Mouse (Mus musculus) megakaryocyte, adult 5-6 weeks (primary cell): ENCODE measurements around the gene Mef2d. TPM values are rescaled to one million over a fixed set of nuclear protein-coding genes. Genes with fewer than 3 reads are reported as not detected.

Experiments
- total RNA-seq, 2 experiments: library from RNA; stranded (forward) in 1 of 2; stranded (reverse) in 1 of 2; fragments of 153-499, 151-499 nt in 1 of 2; fragments of 221-1000, 200-1000 nt in 1 of 2; gene quantifications; 2 replicates each; pipeline versions ENCODE4 v1.2.3 to v1.2.4; 2015 to 2017

The Mef2d gene
- total RNA-seq, 2 experiments from 2014 or later, result 29.2 to 73.3 TPM

Other genes starting within 250 kb of the Mef2d start
- gene Hdgf, start 236.1 kb upstream of the Mef2d start, total RNA-seq (2015), result 131 and 154 TPM in 2 replicates
- 217 and 229 TPM in 2 replicates for gene Hdgf, start 236.1 kb upstream of the Mef2d start, total RNA-seq (2017)
- gene Mrpl24, start 222.9 kb upstream of the Mef2d start, total RNA-seq (2015), result 134 and 135 TPM in 2 replicates
- 99.8 and 106 TPM in 2 replicates for gene Mrpl24, start 222.9 kb upstream of the Mef2d start, total RNA-seq (2017)
- 27.5 and 28.8 TPM in 2 replicates for gene Isg20l2, start 212.1 kb upstream of the Mef2d start, total RNA-seq (2015)
- 25.0 and 26.3 TPM in 2 replicates for gene Isg20l2, start 212.1 kb upstream of the Mef2d start, total RNA-seq (2017)
- gene Rrnad1, start 211.7 kb upstream of the Mef2d start, total RNA-seq (2015), result 7.2 and 7.8 TPM in 2 replicates
- gene Rrnad1, start 211.7 kb upstream of the Mef2d start, total RNA-seq (2017), result 8.7 and 10.2 TPM in 2 replicates
- 1.3 TPM in 1 of 2 replicates, not detected in the other for gene Crabp2, start 193.7 kb upstream of the Mef2d start, total RNA-seq (2015)
- not detected in 2 replicates for gene Crabp2, start 193.7 kb upstream of the Mef2d start, total RNA-seq (2017)
- gene Nes, start 171.3 kb upstream of the Mef2d start, total RNA-seq (2015), result not detected in 2 replicates
- gene Nes, start 171.3 kb upstream of the Mef2d start, total RNA-seq (2017), result not detected in 2 replicates
- gene Bcan, start 142.1 kb upstream of the Mef2d start, total RNA-seq (2015), result not detected in 2 replicates
- gene Bcan, start 142.1 kb upstream of the Mef2d start, total RNA-seq (2017), result not detected in 2 replicates
- not detected in 2 replicates for gene Hapln2, start 114.8 kb upstream of the Mef2d start, total RNA-seq (2015)
- not detected in 2 replicates for gene Hapln2, start 114.8 kb upstream of the Mef2d start, total RNA-seq (2017)
- gene Gpatch4, start 99.3 kb upstream of the Mef2d start, total RNA-seq (2015), result 7.3 TPM in 2 replicates
- 9.5 and 10.1 TPM in 2 replicates for gene Gpatch4, start 99.3 kb upstream of the Mef2d start, total RNA-seq (2017)
- gene Naxe, start 83.9 kb upstream of the Mef2d start, total RNA-seq (2015), result 48.2 and 56.4 TPM in 2 replicates
- 17.8 and 29.3 TPM in 2 replicates for gene Naxe, start 83.9 kb upstream of the Mef2d start, total RNA-seq (2017)
- not detected in 2 replicates for gene Ttc24, start 64.1 kb upstream of the Mef2d start, total RNA-seq (2015)
- not detected in 2 replicates for gene Ttc24, start 64.1 kb upstream of the Mef2d start, total RNA-seq (2017)
- 13.5 and 16.3 TPM in 2 replicates for gene Iqgap3, start 60.4 kb upstream of the Mef2d start, total RNA-seq (2015)
- gene Iqgap3, start 60.4 kb upstream of the Mef2d start, total RNA-seq (2017), result 26.3 and 27.8 TPM in 2 replicates
- gene Rhbg, start 112.3 kb downstream of the Mef2d start, total RNA-seq (2015), result not detected in 2 replicates
- gene Rhbg, start 112.3 kb downstream of the Mef2d start, total RNA-seq (2017), result not detected in 2 replicates
- not detected in 2 replicates for gene Gm38392, start 144.8 kb downstream of the Mef2d start, total RNA-seq (2015)
- not detected in 2 replicates for gene Gm38392, start 144.8 kb downstream of the Mef2d start, total RNA-seq (2017)
- gene Tsacc, start 154.6 kb downstream of the Mef2d start, total RNA-seq (2015), result 2.8 and 6.6 TPM in 2 replicates
- 0.95 and 3.5 TPM in 2 replicates for gene Tsacc, start 154.6 kb downstream of the Mef2d start, total RNA-seq (2017)
- gene Cct3, start 154.7 kb downstream of the Mef2d start, total RNA-seq (2015), result 153 and 179 TPM in 2 replicates
- gene Cct3, start 154.7 kb downstream of the Mef2d start, total RNA-seq (2017), result 90.2 and 91.2 TPM in 2 replicates
- gene Glmp, start 182.7 kb downstream of the Mef2d start, total RNA-seq (2015), result 146 and 170 TPM in 2 replicates
- 40.6 and 45.1 TPM in 2 replicates for gene Glmp, start 182.7 kb downstream of the Mef2d start, total RNA-seq (2017)
- 2.6 TPM in 1 of 2 replicates, not detected in the other for gene Tmem79, start 193.8 kb downstream of the Mef2d start, total RNA-seq (2015)
- 1.2 TPM in 1 of 2 replicates, not detected in the other for gene Tmem79, start 193.8 kb downstream of the Mef2d start, total RNA-seq (2017)
- 20.6 and 21.1 TPM in 2 replicates for gene Smg5, start 193.9 kb downstream of the Mef2d start, total RNA-seq (2015)
- 34.5 and 48.0 TPM in 2 replicates for gene Smg5, start 193.9 kb downstream of the Mef2d start, total RNA-seq (2017)
- not detected in 2 replicates for gene Paqr6, start 222.2 kb downstream of the Mef2d start, total RNA-seq (2015)
- gene Paqr6, start 222.2 kb downstream of the Mef2d start, total RNA-seq (2017), result not detected in 2 replicates
- not detected in 2 replicates for gene Bglap3, start 230.4 kb downstream of the Mef2d start, total RNA-seq (2015)
- gene Bglap3, start 230.4 kb downstream of the Mef2d start, total RNA-seq (2017), result not detected in 2 replicates
- gene Bglap2, start 236.3 kb downstream of the Mef2d start, total RNA-seq (2015), result 0.84 TPM in 1 of 2 replicates, not detected in the other
- gene Bglap2, start 236.3 kb downstream of the Mef2d start, total RNA-seq (2017), result 0.66 TPM in 1 of 2 replicates, not detected in the other
- gene Bglap, start 242.1 kb downstream of the Mef2d start, total RNA-seq (2015), result 0.93 and 1.5 TPM in 2 replicates
- 5.0 and 6.3 TPM in 2 replicates for gene Bglap, start 242.1 kb downstream of the Mef2d start, total RNA-seq (2017)